Mouse (Mus musculus) heart, postnatal 0 days (tissue): Measurements from ENCODE around the gene Gm37240.

Source experiments
- CTCF ChIP-seq: IDR thresholded peaks from 2 replicates; pipeline ENCODE4 v1.5.1; 2016; ENCODE audit warnings: antibody characterized with exemption, control low read depth, low read depth
- EP300 ChIP-seq: IDR thresholded peaks from 2 replicates; pipeline ENCODE4 v1.6.1; 2016; ENCODE audit warnings: antibody characterized with exemption, low read depth

DNA sequence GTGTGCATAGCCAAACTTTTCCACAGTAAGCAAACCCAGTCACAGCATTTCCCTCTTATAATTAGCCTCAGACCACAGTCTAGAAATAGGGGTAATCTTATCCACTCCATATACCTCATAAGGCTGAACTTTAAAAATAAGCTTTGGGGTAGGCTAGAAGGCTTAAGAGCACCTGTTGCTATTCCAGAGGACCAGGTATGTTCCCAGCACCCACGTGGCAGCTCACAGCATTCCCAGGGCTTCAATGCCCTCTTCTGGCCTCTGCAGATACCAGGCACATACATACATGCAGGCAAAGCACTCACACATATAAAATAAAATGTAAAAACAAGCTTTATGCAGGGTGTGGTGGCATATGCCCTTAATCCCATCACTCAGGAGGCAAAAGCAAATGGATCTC is 53.7 kb downstream of the Gm37240 start:
- TF ChIP-seq CTCF (no peak), EP300 (no peak)
